Mouse (Mus musculus): Measurements from ENCODE around the gene Tmem229b. TPM values are rescaled to one million over a fixed set of nuclear protein-coding genes. Genes with fewer than 3 reads are reported as not detected.
"Not testable (repeated sequence)": the region's sequence is repeated elsewhere in the genome, so short reads cannot be mapped to it uniquely, and the experiment has no call there.

Gene Tmem229b
- total RNA-seq (2021) = 100 to 1,000 TPM; 116 to 121 TPM

DNA sequence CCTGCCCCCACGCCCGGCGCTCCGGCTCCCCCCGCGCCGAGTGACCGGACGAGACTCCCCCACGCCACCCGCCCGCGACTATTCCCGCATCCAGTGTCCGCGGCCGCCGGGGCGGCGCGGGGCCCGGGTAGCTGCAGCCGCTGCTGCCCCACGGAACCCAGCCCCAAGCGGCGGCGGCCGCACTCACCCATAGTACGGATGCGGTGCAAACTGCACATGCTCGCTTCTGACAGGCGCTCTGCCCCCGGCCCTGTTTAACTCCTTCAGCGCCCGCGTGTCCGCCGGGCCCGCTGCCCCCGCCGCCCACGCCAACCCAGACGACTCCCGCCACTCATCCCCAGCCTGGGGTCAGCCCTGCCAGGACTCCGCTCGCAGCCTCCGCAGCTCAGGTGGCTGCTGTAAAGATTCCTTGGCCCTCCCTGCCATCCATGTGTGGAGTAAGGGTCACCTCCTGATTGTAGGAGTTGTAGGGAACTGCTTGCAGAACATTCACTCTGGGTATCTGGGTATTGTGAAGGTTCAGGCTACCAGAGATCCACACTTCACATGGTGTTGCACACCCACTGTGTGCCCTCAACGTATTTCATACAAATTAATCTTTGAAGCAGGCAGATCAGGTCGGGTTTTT is at the start of gene Tmem229b:
TSS of gene Tmem229b (minus strand) at position 502 of the 628 bp plus-strand sequence.
- intact Hi-C loops (cut with DNase I) = no loop called here
- DNase-seq = peak; percentile 71

DNA sequence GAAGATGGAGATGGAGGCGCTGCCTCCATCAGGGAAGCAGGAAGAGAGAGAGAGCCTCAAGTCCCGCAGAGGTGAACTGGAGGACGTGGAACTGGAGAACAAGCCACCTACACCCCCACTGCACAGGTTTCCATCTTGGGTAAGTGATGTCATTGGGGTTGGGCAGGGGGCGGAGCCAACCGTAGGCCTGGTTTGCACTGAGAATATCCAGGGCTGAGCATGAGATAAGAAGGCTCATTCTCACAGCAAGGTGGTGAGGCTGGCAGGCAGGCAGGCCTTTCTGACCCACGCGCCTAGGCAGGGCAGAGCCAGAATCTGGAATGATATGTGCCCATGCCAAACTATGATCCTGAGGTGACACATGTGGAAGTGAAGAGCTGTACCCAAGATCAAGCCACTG is 47.8 kb upstream of the Tmem229b start:
- intact Hi-C loops (cut with DNase I) = no loop called here
- no peak for DNase-seq

DNA sequence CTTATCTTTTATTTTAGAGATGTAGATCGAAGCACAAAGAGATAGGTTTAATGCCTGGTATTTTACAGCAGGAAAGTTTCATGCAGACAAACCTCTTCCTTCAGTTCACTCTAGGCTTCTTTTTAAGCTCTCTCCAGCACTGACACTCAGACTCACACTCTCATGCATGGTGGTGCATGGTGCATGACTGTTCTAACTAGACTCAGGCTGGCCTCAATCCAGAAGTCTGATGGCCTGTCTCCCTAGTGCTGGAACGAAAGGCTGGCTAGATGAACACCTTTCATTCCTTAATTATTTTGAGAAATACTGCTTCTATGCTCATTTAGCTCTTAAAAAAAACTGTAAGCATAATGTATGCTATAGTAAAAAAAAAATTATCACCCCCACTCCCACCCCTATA is 44.6 kb upstream of the Tmem229b start:
- intact Hi-C loops (cut with DNase I) = no loop called here
- no peak for DNase-seq

DNA sequence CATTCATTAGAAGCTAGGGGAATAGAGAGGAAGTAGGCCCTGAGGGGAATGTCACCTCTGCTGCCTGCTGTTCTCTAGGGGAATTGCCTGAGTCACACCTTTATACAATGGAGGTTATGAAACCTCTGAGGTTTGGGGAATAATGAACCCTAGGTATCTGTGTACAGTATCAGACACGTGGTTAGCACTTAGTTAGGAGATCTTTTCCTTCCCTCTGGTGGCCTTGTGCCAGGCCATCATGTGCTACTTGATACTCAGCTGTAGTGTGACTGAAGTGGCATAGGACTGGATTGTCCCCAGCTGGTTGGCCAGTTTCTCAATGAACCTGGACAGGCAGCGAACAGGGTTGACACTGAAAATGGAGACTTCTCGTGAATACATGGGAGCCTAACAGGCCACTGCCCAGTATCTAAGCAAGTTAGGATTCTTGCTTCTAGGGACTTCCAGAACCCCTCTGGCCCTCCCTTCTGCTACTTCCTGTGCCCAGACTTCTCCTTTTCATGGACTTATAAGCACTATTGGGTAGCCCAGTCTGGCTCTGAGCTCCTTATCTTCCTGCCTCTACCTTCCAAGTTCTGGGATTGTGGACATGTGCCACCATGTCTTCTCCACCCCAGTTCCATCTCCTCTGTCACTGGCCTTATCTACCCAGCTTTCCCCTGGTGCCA is 43.3 kb upstream of the Tmem229b start:
- DNase-seq = no peak
- intact Hi-C loops (cut with DNase I) = no loop called here

DNA sequence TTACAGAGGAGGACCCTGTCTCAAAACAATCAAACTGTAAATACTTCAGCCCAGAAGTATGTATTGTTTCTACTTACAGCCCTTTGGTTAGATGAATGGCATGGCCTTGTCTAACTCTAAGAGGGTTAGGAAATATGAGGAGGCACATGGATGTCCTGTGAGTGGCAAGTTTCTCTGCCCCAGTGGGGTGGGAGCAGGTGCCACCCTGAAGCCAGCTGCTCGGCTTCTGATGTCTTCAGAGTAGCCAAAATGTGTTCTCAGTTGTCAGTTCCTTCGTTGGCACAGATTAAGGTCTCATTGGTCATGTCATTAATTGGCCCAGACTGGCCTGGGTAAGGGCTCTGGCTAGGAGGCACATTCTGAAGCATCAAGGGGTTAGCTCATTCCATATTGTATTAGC is 42.4 kb upstream of the Tmem229b start:
- intact Hi-C loops (cut with DNase I) = no loop called here
- no peak for DNase-seq

DNA sequence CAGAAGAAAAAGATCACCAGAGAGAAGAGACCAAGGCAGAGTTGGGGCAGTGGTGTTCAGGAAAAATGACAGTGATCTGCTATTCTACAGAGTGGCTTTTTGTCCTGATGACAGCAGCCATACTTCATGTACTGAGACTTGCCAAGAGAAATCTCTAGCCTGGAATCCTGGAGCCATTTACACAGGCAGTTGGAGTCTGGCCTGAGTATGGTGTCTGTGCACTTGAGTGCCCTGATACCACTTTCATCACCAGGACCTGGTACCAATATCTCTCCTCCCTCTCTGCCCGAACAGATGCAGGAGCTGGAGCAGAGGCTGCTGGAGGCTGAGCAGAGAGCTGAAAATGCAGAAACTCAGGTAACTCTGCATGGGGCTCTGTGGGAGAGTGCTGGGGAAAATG is 41.5 kb upstream of the Tmem229b start:
- DNase-seq = no peak
- intact Hi-C loops (cut with DNase I) = no loop called here

DNA sequence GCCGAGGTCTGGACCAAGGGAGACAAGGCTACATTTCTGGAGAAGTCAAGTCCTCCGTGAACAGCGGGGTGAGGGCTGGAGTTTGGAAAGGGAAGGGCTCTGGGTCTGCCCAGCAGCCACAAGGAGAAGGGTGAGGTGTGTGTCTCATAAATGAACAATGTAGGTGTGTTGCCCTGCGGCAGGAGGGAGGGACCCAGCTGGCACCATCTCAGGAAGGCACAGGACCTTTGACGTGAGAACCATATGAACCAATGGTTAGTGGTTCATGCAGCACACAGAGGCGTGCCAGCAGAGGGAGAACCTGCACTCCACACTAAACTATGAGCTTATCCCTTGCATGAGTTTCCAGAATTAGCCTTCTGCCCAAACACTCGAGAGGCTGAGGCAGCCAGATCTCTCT is 39.8 kb upstream of the Tmem229b start:
- intact Hi-C loops (cut with DNase I) = no loop called here
- no peak for DNase-seq

DNA sequence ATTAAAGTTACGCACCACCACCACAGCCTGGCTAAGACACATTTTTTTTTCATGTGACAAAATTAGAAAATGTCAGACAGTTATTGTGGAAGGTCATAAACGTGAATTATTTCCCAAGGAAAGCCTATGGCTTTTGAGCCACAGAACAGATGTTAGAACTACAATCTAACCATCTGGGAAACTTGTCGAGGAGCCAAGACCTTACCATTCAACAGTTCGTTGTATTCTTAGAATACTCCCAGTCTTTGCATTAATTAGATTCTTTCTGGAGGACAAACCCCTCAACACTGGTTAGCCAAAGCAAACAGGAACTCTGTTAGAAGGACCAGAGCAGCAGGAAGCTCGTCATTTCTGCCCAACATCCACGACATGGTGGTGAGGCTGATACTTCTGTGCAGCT is 38.7 kb upstream of the Tmem229b start:
- intact Hi-C loops (cut with DNase I) = no loop called here
- no peak for DNase-seq

DNA sequence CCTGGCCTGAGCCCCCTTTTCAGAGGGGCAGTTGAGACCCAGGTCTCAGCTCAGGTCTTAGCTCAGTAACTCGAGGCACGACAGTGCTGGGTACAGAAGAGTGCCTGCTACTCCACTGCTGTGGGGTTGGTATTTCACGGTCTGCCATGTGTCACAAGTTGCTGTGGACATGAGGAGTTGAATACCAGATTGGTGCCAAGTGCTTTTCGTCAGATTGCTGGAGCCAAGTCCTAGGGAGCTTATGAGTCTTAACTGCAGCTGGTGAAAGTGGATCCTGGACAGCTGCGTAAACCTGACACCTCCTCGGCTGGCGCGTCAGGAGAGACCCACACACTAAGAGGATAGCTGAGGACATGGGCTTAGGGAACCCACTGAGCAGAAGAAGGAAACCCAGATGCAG is 37.2 kb upstream of the Tmem229b start:
- DNase-seq = no peak
- intact Hi-C loops (cut with DNase I) = no loop called here

DNA sequence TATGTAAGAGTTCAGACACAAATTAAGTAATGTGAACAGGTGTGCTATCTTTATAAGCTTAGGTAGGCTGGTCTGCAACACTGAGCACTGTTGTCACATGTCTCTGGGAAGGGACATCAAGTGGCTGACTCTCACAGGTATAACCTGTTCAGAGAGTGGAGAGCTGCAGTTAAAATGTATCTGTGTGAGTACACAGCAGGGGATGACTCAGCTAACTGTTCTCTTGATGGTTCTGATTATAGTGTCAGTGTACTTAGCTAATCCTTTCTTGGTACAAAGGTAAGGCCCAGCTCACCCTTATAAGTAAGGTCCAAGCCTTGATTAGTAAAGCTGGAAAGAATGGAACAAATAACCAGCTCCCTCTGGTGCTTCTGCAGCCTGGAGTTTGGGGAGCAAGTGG is 34.0 kb upstream of the Tmem229b start:
- intact Hi-C loops (cut with DNase I) = no loop called here
- DNase-seq = no peak

DNA sequence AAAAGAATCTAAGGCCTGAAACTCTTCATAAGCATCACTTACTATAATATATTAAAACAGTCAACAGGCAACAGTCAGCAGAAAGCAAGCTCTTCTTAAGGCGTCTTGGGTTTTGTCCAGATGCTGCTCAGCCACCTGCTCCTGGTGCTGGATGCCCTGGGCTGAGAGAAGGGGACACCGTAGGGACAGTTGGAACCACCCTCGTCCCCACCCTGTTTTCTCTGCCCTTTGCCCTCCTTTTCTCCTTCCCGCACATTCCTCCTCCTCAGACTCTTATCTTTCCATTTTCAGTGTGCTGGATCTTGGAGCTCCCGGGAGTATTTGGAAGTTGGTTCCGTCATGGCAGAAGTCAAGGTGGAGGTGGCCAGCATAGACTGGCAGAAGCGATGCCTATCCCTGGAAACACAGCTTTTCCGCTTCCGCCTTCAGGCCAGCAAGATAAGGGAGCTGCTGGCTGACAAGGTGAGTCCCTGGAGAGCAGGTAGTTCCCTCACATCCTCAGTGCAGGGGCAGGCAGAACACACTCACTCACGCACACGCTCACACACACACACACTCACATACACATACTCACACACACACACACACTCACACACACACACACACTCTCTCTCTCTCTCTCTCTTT is 32.9 kb upstream of the Tmem229b start:
- DNase-seq = no peak
- intact Hi-C loops (cut with DNase I) = no loop called here

DNA sequence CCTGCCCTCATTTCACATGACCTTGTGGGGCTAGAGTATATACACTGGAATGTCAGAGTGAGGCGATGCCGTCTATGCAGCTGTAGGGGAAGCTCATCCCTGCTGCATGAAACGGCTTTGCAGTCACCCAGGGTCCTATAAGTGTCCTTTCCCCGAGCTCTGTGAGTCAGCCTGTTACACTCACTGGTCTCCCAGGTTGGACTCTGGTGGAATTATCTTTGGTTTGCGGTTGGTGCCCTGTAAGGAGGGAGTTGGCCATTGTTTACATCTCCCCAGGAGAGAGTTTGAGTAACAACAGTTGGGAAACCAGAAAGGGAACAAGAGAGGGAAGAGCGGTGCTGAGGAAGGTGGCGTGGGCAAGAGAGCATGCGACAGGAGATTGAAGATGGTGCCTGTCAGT is 32.3 kb upstream of the Tmem229b start:
- intact Hi-C loops (cut with DNase I) = no loop called here
- DNase-seq = no peak

DNA sequence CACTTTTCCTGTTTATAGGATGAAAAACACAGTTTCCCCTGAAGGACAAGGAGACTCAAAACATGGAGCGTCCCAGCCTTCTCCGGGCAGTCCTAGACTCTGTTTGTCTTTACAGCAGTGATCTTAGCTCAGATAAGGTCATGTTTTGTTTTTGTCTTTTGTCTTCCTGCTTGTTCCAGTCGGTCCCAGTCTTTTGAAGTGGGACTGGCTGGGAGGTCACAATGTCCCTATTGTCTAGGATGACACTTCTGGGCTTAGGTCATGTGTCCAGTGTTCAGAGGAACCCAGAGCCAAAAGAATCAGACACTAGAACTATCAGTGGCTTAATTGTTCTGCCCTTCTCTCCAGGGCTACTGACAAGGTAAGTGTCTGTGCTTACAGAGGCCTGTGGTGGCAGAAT is 27.9 kb upstream of the Tmem229b start:
- intact Hi-C loops (cut with DNase I) = no loop called here
- no peak for DNase-seq

DNA sequence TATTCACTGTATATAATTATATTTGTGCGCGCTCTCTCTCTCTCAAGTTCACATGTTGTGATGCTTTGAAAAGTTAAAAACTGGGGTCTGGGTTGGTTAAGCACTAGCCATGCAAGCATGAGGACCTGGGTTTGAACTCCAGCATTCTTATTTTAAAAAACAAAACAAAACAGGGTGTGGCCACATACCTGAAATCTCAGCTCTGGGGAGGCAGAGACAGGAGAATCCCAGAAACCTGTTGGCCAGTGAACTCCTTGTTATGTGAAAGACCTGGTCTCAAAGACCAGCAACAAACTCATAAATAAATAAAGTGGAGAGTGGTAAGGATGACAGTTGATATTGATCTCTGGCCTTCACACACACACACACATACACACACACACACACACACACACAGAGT is 26.9 kb upstream of the Tmem229b start:
- intact Hi-C loops (cut with DNase I) = no loop called here
- no peak for DNase-seq

DNA sequence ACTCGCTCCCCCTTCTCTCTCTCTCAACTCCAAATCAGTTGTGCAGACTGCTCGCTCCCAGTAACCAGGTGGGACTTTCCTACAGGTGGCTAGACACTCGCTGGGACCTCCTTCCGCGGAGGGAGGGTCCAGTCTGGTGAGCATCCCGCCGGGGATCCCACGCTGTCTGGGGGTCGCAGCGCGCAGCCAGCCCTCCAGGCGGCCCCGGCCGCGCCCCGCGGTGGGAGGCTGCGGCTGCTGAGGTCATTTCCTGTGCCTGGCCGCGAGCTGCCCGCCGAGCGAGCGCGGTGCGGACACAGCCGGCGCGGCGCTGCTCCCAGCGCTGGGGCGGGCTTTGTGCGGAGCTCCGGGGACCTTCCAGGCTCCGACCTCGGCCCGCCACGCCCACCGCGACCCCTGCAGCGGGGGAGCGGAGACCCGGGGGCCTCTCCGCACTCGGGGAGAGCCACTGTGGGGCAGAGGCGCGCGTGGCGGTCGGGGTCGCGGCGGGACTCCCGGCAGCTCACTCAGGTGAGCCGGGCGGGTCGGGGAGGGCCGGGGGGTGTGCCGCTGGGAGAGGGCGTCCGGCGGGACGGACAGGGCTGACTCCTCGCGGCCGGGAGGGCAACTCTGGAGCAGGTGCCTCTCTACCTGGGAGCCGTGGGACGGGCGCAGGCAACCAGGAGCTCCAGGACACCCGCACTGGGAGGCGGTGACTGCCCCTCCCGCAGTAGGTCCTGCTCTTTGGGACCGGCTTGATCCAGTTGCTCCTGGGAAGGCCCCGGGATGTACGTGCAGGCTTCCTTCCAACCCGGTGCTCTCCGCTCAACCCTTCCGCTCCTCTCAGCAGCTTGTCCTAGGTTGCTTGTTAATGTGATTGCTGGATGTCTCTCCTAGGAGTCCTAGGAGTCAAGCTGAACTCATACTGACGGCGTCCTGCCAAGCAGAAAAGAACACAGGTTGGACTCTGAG is 21.8 kb upstream of the Tmem229b start, which contains the start of gene Plekhh1:
TSS of gene Plekhh1 (plus strand) at position 253 of the 951 bp plus-strand sequence.
- DNase-seq = peak; percentile 43
- intact Hi-C loops (cut with DNase I) = no loop called here

DNA sequence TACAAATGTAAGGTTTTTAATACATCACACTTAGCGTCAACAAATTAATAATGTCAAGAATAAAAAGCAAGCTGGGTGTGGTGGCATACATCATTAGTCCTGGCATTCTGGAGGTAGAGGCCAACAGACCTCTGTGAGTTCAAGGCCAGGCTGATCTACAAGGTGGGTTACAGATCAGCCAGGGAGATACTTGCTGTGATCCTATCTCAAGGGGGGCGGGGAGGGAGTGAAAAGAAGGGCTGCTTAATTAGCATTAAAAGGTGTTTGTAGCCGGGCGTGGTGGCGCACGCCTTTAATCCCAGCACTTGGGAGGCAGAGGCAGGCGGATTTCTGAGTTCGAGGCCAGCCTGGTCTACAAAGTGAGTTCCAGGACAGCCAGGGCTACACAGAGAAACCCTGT is 20.1 kb upstream of the Tmem229b start:
- DNase-seq; intact Hi-C loops (cut with DNase I): not testable (repeated sequence)

DNA sequence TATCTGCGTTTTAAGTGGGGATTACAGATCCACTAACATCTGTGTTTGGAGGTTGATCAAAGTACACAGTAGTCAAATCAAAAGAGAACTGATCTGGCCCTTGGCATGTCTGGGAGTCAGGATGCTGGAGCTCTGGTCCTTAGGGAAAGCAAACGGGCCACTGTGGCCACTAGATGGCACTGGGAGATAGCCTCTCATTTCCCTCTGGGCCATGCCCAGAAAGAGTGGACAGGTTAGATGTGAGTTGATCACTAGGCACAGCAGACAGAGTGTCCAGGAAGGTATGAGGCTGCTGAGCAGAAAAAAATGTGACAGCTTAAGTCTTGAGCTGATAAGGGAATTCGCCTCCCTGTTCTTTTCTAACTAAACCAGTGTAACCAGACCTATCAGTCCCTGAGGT is 15.5 kb upstream of the Tmem229b start:
- intact Hi-C loops (cut with DNase I) = loop anchor here (5.0 kb wide), 1 partner anchor 69 kb away; no protein-coding TSS in a partner anchor
- peak; percentile 60 for DNase-seq

DNA sequence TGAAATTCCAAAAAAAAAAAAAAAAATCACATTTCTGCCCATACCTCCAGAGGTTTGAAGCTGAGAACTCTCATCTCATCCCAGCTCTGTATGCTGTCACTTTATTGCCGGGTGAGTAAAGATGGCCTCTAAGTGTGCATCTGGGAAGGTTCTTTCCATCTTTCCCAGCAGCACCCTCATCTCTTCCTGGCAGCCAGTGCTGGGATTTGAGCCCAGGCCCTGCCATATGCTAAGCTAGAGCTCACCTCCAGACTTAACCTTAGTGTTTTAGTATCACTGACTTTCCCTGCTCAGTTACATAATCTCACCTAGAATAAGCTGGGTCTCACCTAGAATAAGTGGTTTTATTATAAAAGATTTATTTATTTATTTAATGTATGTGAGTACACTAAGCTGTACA is 14.5 kb upstream of the Tmem229b start:
- intact Hi-C loops (cut with DNase I) = loop anchor here (5.0 kb wide), 1 partner anchor 70 kb away; no protein-coding TSS in a partner anchor
- DNase-seq = no peak

DNA sequence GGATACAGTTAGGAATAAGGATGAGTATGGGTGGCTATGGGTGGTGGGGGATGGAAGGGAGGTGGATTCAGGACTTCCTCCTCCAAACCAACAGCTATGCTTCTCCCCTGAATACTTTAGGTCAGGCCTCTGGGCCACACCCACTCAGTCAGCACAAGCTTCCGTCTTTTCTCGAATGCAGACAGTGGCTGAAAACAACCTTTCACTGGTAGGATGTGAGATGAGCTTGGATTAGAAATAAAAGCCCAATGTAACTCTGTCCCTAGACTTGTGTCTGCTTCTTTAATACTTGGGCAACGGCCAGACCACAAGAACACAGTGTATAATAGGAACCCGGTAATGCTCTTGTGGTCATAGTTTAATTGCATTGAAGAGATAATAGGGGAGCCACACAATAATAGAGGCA is 10.6 kb upstream of the Tmem229b start:
- intact Hi-C loops (cut with DNase I) = no loop called here
- no peak for DNase-seq

DNA sequence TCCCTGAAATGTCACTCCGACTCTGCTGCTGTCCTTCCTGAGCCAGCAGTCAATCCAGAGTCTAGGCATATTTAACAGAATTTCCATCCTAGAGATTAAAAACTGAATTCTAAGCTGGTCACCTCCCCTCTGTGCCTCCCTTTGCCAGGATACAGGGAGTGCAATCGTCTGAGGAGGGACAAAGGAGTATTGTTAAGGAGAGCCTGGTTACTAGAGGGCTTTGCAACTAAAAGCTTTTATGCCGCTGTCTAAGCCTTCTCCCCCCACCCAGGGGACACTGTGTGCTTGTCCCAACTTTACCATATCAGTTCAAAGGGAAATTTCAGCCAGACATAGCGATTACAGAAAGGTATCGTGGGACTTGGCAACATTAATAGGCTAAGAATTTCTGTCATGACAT is 8.7 kb upstream of the Tmem229b start:
- intact Hi-C loops (cut with DNase I) = no loop called here
- DNase-seq = no peak

DNA sequence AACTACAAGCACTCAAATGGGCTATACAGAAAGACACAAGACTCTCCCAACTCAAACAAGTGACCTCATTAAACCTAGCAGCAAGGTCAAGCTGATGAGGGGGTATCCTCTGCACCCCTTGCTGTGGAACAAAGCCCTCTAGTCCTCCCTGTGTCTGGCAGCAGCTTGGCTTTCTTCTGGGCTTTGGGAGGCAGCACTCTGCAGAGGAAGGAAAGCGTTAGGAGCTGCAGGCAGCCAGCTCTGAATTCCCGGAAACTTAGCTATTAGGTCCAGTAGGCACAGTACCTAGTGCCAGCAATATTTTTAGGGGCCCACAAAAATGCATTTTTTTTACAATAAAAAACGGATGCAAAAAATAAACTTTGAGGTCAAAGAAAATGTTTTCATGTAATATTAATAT is 3.1 kb upstream of the Tmem229b start:
- no peak for DNase-seq
- intact Hi-C loops (cut with DNase I) = no loop called here
